Mouse (Mus musculus): Measurements from ENCODE around the gene Nbea. TPM values are rescaled to one million over a fixed set of nuclear protein-coding genes. Genes with fewer than 3 reads are reported as not detected.

The Nbea gene
- 4.3 and 7.4 TPM in 2 replicates for total RNA-seq (2017)

GRCm38 (mm10) chr3:56183159-56184133, at the start of gene Nbea:
Gene Nbea (minus strand): TSS chr3:56183701.
- ATAC-seq (replicated peaks in 1 of 2; ENCODE audit: insufficient read depth in 1 of 2, low FRiP score in 2 of 2, low TSS enrichment in 1 of 2, low read depth in 1 of 2, poor library complexity in 2 of 2, severe bottlenecking in 2 of 2): peak in 1 of 2 experiments; percentile 49; a peak in 2 of 4 replicates

GRCm38 (mm10) chr3:56229283-56229682, 45.8 kb upstream of the Nbea start:
- no peak for ATAC-seq (replicated peaks in 1 of 2; ENCODE audit: insufficient read depth in 1 of 2, low FRiP score in 2 of 2, low TSS enrichment in 1 of 2, low read depth in 1 of 2, poor library complexity in 2 of 2, severe bottlenecking in 2 of 2)

GRCm38 (mm10) chr3:56215989-56216388, 32.5 kb upstream of the Nbea start:
- ATAC-seq (replicated peaks in 1 of 2; ENCODE audit: insufficient read depth in 1 of 2, low FRiP score in 2 of 2, low TSS enrichment in 1 of 2, low read depth in 1 of 2, poor library complexity in 2 of 2, severe bottlenecking in 2 of 2): no peak

- no peak for ATAC-seq (replicated peaks in 1 of 2; ENCODE audit: insufficient read depth in 1 of 2, low FRiP score in 2 of 2, low TSS enrichment in 1 of 2, low read depth in 1 of 2, poor library complexity in 2 of 2, severe bottlenecking in 2 of 2)
Measured at GRCm38 (mm10) chr3:56203968-56204367, 20.5 kb upstream of the Nbea start.

GRCm38 (mm10) chr3:56188238-56188637, 4.7 kb upstream of the Nbea start:
- ATAC-seq (replicated peaks in 1 of 2; ENCODE audit: insufficient read depth in 1 of 2, low FRiP score in 2 of 2, low TSS enrichment in 1 of 2, low read depth in 1 of 2, poor library complexity in 2 of 2, severe bottlenecking in 2 of 2): no peak

- no peak for ATAC-seq (replicated peaks in 1 of 2; ENCODE audit: insufficient read depth in 1 of 2, low FRiP score in 2 of 2, low TSS enrichment in 1 of 2, low read depth in 1 of 2, poor library complexity in 2 of 2, severe bottlenecking in 2 of 2)
Measured at GRCm38 (mm10) chr3:56187131-56187779, 3.8 kb upstream of the Nbea start.

- 0 out of 4 replicates have a peak, but pooled peaks of 1 of the 2 experiments have one; percentile 33 for ATAC-seq (replicated peaks in 1 of 2; ENCODE audit: insufficient read depth in 1 of 2, low FRiP score in 2 of 2, low TSS enrichment in 1 of 2, low read depth in 1 of 2, poor library complexity in 2 of 2, severe bottlenecking in 2 of 2)
Measured at GRCm38 (mm10) chr3:56182371-56183158, 936 bp downstream of the Nbea start.

- ATAC-seq (replicated peaks in 1 of 2; ENCODE audit: insufficient read depth in 1 of 2, low FRiP score in 2 of 2, low TSS enrichment in 1 of 2, low read depth in 1 of 2, poor library complexity in 2 of 2, severe bottlenecking in 2 of 2): no peak
Measured at GRCm38 (mm10) chr3:56181991-56182370, 1.5 kb downstream of the Nbea start.

GRCm38 (mm10) chr3:56181025-56181424, 2.5 kb downstream of the Nbea start:
- ATAC-seq (replicated peaks in 1 of 2; ENCODE audit: insufficient read depth in 1 of 2, low FRiP score in 2 of 2, low TSS enrichment in 1 of 2, low read depth in 1 of 2, poor library complexity in 2 of 2, severe bottlenecking in 2 of 2): peak in 1 of 2 experiments; percentile 38; a peak in 3 of 4 replicates

- no peak for ATAC-seq (replicated peaks in 1 of 2; ENCODE audit: insufficient read depth in 1 of 2, low FRiP score in 2 of 2, low TSS enrichment in 1 of 2, low read depth in 1 of 2, poor library complexity in 2 of 2, severe bottlenecking in 2 of 2)
Measured at GRCm38 (mm10) chr3:56157864-56158263, 25.6 kb downstream of the Nbea start.

GRCm38 (mm10) chr3:56126674-56127073, 56.8 kb downstream of the Nbea start:
- no peak for ATAC-seq (replicated peaks in 1 of 2; ENCODE audit: insufficient read depth in 1 of 2, low FRiP score in 2 of 2, low TSS enrichment in 1 of 2, low read depth in 1 of 2, poor library complexity in 2 of 2, severe bottlenecking in 2 of 2)

- ATAC-seq (replicated peaks in 1 of 2; ENCODE audit: insufficient read depth in 1 of 2, low FRiP score in 2 of 2, low TSS enrichment in 1 of 2, low read depth in 1 of 2, poor library complexity in 2 of 2, severe bottlenecking in 2 of 2): no peak
Measured at GRCm38 (mm10) chr3:56116647-56117046, 66.9 kb downstream of the Nbea start.

GRCm38 (mm10) chr3:56108101-56108500, 75.4 kb downstream of the Nbea start:
- ATAC-seq (replicated peaks in 1 of 2; ENCODE audit: insufficient read depth in 1 of 2, low FRiP score in 2 of 2, low TSS enrichment in 1 of 2, low read depth in 1 of 2, poor library complexity in 2 of 2, severe bottlenecking in 2 of 2): no peak

- peak in 1 of 2 experiments; percentile 58; a peak in 1 of 4 replicates for ATAC-seq (replicated peaks in 1 of 2; ENCODE audit: insufficient read depth in 1 of 2, low FRiP score in 2 of 2, low TSS enrichment in 1 of 2, low read depth in 1 of 2, poor library complexity in 2 of 2, severe bottlenecking in 2 of 2)
Measured at GRCm38 (mm10) chr3:56097105-56097504, 86.4 kb downstream of the Nbea start.

- ATAC-seq (replicated peaks in 1 of 2; ENCODE audit: insufficient read depth in 1 of 2, low FRiP score in 2 of 2, low TSS enrichment in 1 of 2, low read depth in 1 of 2, poor library complexity in 2 of 2, severe bottlenecking in 2 of 2): no peak
Measured at GRCm38 (mm10) chr3:56079015-56079612, 104.4 kb downstream of the Nbea start.

GRCm38 (mm10) chr3:56067849-56068248, 115.7 kb downstream of the Nbea start:
- no peak for ATAC-seq (replicated peaks in 1 of 2; ENCODE audit: insufficient read depth in 1 of 2, low FRiP score in 2 of 2, low TSS enrichment in 1 of 2, low read depth in 1 of 2, poor library complexity in 2 of 2, severe bottlenecking in 2 of 2)

- ATAC-seq (replicated peaks in 1 of 2; ENCODE audit: insufficient read depth in 1 of 2, low FRiP score in 2 of 2, low TSS enrichment in 1 of 2, low read depth in 1 of 2, poor library complexity in 2 of 2, severe bottlenecking in 2 of 2): no peak
Measured at GRCm38 (mm10) chr3:56066360-56067040, 117.0 kb downstream of the Nbea start.

All from hematopoietic stem cell, adult 5-6 weeks (primary cell).